Mouse (Mus musculus) cerebellum, adult 8-10 months (tissue): ENCODE results near the gene Tmem127.
A peak's percentile ranks its signal among the peaks of the same experiment; 100 is the strongest.
"Not testable (repeated sequence)": the region's sequence is repeated elsewhere in the genome, so short reads cannot be mapped to it uniquely, and the experiment has no call there.

Experiments
- DNase-seq: peaks from one replicate; pipeline ENCODE4 v3.0.0; 2022

Gene Tmem127

GRCm38 (mm10) chr2:127269491-127270299, 22.0 kb downstream of the Tmem127 start, which contains the start of gene Stard7:
Stard7 (plus strand) TSS chr2:127270218.
- peak; percentile 97 for DNase-seq

- peak; percentile 84 for DNase-seq
Measured at GRCm38 (mm10) chr2:127270300-127271041, 22.8 kb downstream of the Tmem127 start.

GRCm38 (mm10) chr2:127271042-127271515, 23.4 kb downstream of the Tmem127 start:
- no peak for DNase-seq

GRCm38 (mm10) chr2:127272049-127272448, 24.3 kb downstream of the Tmem127 start:
- not testable (repeated sequence) for DNase-seq

GRCm38 (mm10) chr2:127272806-127273205, 25.1 kb downstream of the Tmem127 start:
- DNase-seq = no peak

- no peak for DNase-seq
Measured at GRCm38 (mm10) chr2:127274590-127274989, 26.9 kb downstream of the Tmem127 start.

- DNase-seq = no peak
Measured at GRCm38 (mm10) chr2:127275551-127276320, 28.0 kb downstream of the Tmem127 start.

- DNase-seq = no peak
Measured at GRCm38 (mm10) chr2:127278162-127278561, 30.5 kb downstream of the Tmem127 start.

GRCm38 (mm10) chr2:127292250-127292649, 44.5 kb downstream of the Tmem127 start:
- no peak for DNase-seq

- DNase-seq = no peak
Measured at GRCm38 (mm10) chr2:127297001-127297805, 49.5 kb downstream of the Tmem127 start.

- no peak for DNase-seq
Measured at GRCm38 (mm10) chr2:127298056-127298455, 50.3 kb downstream of the Tmem127 start.

- no peak for DNase-seq
Measured at GRCm38 (mm10) chr2:127300701-127301100, 53.0 kb downstream of the Tmem127 start.

GRCm38 (mm10) chr2:127301883-127302282, 54.2 kb downstream of the Tmem127 start:
- DNase-seq = no peak

- DNase-seq = not testable (repeated sequence)
Measured at GRCm38 (mm10) chr2:127304192-127304591, 56.5 kb downstream of the Tmem127 start.

- no peak for DNase-seq
Measured at GRCm38 (mm10) chr2:127304609-127305210, 57.0 kb downstream of the Tmem127 start.

GRCm38 (mm10) chr2:127306123-127306522, 58.4 kb downstream of the Tmem127 start:
- DNase-seq = no peak

GRCm38 (mm10) chr2:127307179-127307578, 59.5 kb downstream of the Tmem127 start:
- DNase-seq = no peak

- DNase-seq = no peak
Measured at GRCm38 (mm10) chr2:127308660-127309059, 61.0 kb downstream of the Tmem127 start.

- no peak for DNase-seq
Measured at GRCm38 (mm10) chr2:127310246-127310645, 62.5 kb downstream of the Tmem127 start.

GRCm38 (mm10) chr2:127310685-127311084, 63.0 kb downstream of the Tmem127 start:
- no peak for DNase-seq
